Mouse (Mus musculus): ENCODE data around the gene Cd33. TPM values are rescaled to one million over a fixed set of nuclear protein-coding genes. Genes with fewer than 3 reads are reported as not detected.

Gene Cd33
- polyA plus RNA-seq (2015; fragmentation: Nextera tagmentation; extraction: Ambion mirVana) = 1.2 and 1.7 TPM in 2 replicates

DNA sequence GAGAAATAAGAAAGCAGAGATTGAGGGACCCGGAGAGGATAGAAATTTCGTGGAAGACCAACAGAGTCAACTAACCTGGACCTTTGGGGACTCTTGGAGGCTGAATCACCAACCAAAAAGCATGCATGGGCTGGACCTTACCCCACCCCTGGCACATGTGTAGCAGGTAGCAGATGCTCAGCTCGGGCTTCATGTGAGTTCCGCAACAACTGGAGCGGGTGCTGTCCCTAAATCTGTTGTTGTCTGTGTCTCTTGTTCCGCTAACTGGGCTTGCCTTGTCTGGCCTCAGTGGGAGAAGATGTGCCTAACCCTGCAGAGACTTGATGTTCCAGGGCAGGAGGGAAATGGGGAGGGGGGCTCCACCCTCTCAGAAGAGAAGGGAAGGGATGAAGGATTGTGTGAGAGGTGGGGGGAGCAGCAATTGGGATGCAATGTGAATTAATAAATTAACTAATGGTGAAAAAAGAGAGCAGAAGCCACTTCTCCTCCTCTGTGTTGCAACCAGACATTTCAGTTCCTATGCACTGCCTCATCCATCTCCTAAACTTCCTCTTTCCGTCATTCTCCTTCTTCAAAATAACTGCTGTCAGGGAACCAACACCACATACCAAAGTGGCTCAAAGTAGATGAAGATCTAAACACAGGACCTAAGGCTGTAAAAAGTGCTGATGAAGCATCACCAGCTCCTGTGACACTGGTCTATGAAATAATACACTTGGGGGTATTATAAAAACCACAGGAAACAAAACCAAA is at the start of gene Cd33:
Cd33 (minus strand) TSS at position 204 of the 753 bp plus-strand sequence.
- Histone ChIP-seq H3K27ac (no peak within 1 kb of the TSS), H3K9ac (no peak within 1 kb of the TSS), H3K4me2 (no peak within 1 kb of the TSS), H3K4me3 (no peak within 1 kb of the TSS), H3K9me3 (no peaks in the 10 kb centered on the region), H3K4me1 (no peaks in the 10 kb centered on the region), H3K27me3 (no peaks in the 10 kb centered on the region), H3K36me3 (no peaks in the 10 kb centered on the region)
- 72% methylated on average over 7 of the region's 7 CpGs for WGBS
- ATAC-seq (ENCODE audit: borderline replicate concordance, extremely low read depth, low FRiP score, low TSS enrichment) = no peak

DNA sequence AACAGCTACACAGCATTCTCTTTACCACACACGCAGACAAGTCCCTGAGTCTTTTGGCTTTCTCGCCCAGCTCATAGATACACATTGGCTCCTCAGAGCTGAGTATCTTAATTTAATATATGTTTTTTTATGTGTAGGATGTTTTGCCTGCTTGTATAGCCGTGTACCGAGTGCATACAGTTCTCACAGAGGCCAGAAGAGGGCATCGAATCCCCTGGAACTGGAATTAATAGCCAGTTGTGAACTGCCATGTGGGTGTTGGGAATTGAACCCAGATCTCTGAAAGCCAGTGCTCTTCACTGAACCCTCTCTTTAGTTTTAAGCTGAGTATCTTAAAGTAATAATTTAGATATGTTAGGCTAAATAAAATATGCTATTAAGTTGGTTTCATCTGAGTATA is 40.6 kb upstream of the Cd33 start:
- H3K36me3 ChIP-seq = peaks cover 59% of the 10 kb centered on the region
- no peak for ATAC-seq (ENCODE audit: borderline replicate concordance, extremely low read depth, low FRiP score, low TSS enrichment)
- no peak overlapping the region for H3K4me2 ChIP-seq
- no peaks in the 10 kb centered on the region for H3K27me3 ChIP-seq
- H3K27ac ChIP-seq = no peak overlapping the region
- H3K9me3 ChIP-seq = no peaks in the 10 kb centered on the region
- WGBS = 87% methylated on average over 5 of the region's 5 CpGs
- no peak overlapping the region for H3K4me3 ChIP-seq
- H3K4me1 ChIP-seq = peaks cover 10% of the 10 kb centered on the region
- H3K9ac ChIP-seq = no peak overlapping the region

DNA sequence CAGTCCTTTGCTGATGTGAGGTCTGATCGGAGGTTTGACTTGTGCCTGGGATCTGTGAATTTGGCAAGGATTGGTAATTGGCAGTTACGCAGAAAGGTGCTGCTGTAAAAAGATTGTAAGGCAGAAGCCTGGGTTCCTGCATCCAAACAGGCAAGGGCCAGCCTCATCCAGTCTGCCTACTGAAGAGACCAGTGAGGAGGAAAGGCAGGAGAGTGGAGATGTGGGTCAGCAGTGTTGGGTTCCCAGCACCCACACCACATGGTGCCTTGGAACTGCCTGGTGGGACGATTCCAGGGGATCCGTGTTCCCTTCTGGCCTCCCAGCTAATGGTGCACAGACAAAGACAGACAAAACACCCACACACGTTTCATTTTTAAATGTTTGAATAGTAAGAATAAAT is 36.3 kb upstream of the Cd33 start:
- H3K27ac ChIP-seq = no peak overlapping the region

DNA sequence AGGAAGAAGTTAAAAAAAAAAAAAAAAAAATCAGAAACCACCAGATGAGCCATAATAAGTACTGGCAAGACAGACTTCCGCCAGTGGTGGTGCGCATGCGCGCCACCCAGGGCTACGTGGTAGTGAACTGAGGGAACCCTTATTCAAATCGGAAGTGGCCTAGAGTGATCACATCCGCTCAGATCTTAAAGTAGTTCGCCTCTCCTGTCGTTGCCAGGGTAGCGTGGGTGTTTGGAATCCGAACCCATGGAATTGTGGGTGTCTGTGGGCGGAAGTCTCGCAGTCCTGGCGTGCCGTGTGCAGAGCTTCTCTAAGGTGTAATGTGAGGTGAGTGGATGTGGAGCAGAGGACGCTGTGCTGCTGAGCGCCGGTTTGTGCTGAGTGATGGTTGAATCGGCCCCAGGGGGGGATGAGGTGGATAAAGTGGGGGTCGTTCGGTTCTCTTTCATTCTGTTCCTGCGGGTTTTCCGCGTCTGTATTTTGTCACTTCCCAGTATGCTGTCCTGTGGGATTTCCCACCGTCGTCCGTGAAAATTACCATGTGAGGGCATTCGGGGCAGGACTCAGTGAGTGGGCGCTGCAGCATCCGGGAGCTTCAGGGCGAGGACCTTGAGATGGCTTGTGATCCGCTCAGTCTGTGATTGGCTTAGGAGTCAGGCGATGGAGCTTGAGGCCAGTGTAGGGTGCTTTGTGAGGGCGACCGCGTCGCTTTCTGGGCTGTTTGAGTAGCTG is 35.4 kb upstream of the Cd33 start, which contains the start of gene Zfp719:
Zfp719 (plus strand) TSS at position 171 of the 732 bp plus-strand sequence.
- Histone ChIP-seq H3K4me2 (peak within 1 kb of the TSS; percentile 63), H3K9ac (peak within 1 kb of the TSS; percentile 79), H3K27ac (peak within 1 kb of the TSS; percentile 90), H3K9me3 (no peaks in the 10 kb centered on the region), H3K27me3 (no peaks in the 10 kb centered on the region), H3K4me1 (peaks cover 10% of the 10 kb centered on the region), H3K4me3 (peak within 1 kb of the TSS; percentile 86), H3K36me3 (peaks cover 14% of the 10 kb centered on the region)
- under 1% methylated on average over 37 of the region's 37 CpGs for WGBS
- ATAC-seq (ENCODE audit: borderline replicate concordance, extremely low read depth, low FRiP score, low TSS enrichment) = peak; percentile 97

More for the DNA sequence above, 36.3 kb upstream of the Cd33 start:
- ATAC-seq (ENCODE audit: borderline replicate concordance, extremely low read depth, low FRiP score, low TSS enrichment) = no peak
- no peaks in the 10 kb centered on the region for H3K9me3 ChIP-seq
- H3K36me3 ChIP-seq = peaks cover 17% of the 10 kb centered on the region
- H3K4me1 ChIP-seq = peaks cover 10% of the 10 kb centered on the region
- H3K4me3 ChIP-seq = peak overlapping the region; percentile 86
- no peaks in the 10 kb centered on the region for H3K27me3 ChIP-seq
- H3K9ac ChIP-seq = peak overlapping the region; percentile 79
- WGBS = 53% methylated on average over 5 of the region's 5 CpGs
- H3K4me2 ChIP-seq = peak overlapping the region; percentile 63

DNA sequence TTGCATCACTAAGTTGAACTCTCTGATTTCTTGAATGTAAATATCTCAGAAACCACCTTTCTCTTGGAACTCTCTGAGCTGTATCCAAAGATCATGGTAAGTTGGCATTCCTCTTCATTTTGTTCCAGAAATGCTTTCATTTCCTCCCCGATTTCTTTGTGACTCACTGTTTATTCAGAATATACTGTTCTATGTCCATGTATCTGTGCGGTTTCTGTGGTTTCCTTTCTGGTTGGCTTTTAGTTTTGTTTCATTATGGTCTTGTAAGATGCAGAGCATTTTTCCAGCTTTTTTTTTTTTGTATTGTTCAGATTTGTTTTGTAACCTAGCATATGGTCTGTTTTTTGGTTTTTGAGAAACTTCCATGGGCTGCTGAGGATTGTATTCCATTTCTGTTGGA is 27.0 kb upstream of the Cd33 start:
- H3K36me3 ChIP-seq = peaks cover 73% of the 10 kb centered on the region

DNA sequence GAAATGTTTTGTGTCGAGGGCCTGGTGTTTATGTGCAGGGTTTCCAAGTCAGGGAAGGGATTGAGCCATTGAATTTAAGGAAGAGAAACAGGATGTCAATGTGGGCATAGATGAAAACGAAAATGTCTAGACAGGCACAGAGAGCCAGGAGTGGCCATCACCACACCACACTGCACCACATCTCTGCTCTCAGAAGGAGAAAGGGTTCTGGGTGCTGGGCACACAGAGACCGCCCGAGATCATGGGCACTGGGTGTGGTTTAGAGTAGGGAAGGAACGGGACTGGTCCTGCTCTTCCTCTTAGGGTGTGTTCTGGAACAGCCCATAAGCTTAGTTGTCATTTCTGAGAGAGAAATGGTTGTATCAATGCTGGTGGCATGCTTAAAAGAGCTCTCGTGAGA is 19.1 kb upstream of the Cd33 start:
- WGBS = 39% methylated on average over 6 of the region's 6 CpGs
- H3K4me3 ChIP-seq = peak overlapping the region; percentile 64
- H3K4me1 ChIP-seq = peaks cover 10% of the 10 kb centered on the region
- peak overlapping the region; percentile 72 for H3K4me2 ChIP-seq
- no peaks in the 10 kb centered on the region for H3K27me3 ChIP-seq
- H3K36me3 ChIP-seq = peaks cover 25% of the 10 kb centered on the region
- no peak for ATAC-seq (ENCODE audit: borderline replicate concordance, extremely low read depth, low FRiP score, low TSS enrichment)
- no peak overlapping the region for H3K27ac ChIP-seq
- no peaks in the 10 kb centered on the region for H3K9me3 ChIP-seq
- H3K9ac ChIP-seq = peak overlapping the region; percentile 69

More for the DNA sequence above, 27.0 kb upstream of the Cd33 start:
- no peaks in the 10 kb centered on the region for H3K4me1 ChIP-seq
- no peak overlapping the region for H3K4me2 ChIP-seq
- no peak overlapping the region for H3K4me3 ChIP-seq
- ATAC-seq (ENCODE audit: borderline replicate concordance, extremely low read depth, low FRiP score, low TSS enrichment) = no peak
- no peaks in the 10 kb centered on the region for H3K9me3 ChIP-seq
- 85% methylated on average over 2 of the region's 2 CpGs for WGBS
- H3K27ac ChIP-seq = no peak overlapping the region
- H3K27me3 ChIP-seq = no peaks in the 10 kb centered on the region
- no peak overlapping the region for H3K9ac ChIP-seq

DNA sequence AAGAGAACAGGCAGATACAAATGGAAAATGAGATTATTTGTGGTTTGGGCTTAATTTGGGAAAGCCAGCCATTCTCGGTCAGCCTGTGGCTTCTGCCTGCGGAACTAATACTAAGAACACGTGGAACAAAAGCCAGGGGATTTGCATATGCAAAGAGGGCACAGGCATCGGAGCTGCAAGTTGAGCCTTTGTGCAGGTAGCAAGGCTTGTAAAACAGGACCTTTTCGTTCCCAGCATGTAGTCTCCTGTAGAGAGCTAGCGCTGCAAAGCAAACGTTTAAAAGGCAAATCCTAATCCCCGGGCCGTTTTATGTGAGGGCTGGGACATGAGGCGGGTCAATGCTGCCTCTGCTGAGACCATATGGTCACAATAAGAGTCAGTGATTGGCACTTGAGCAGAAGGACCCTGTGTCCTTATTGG is 18.4 kb upstream of the Cd33 start:
- H3K36me3 ChIP-seq = peaks cover 19% of the 10 kb centered on the region
- peak overlapping the region; percentile 64 for H3K4me3 ChIP-seq
- ATAC-seq (ENCODE audit: borderline replicate concordance, extremely low read depth, low FRiP score, low TSS enrichment) = no peak
- peaks cover 10% of the 10 kb centered on the region for H3K4me1 ChIP-seq
- H3K27me3 ChIP-seq = no peaks in the 10 kb centered on the region
- peak overlapping the region; percentile 72 for H3K4me2 ChIP-seq
- peak overlapping the region; percentile 87 for H3K27ac ChIP-seq
- WGBS = under 1% methylated on average over 10 of the region's 10 CpGs
- no peaks in the 10 kb centered on the region for H3K9me3 ChIP-seq
- peak overlapping the region; percentile 69 for H3K9ac ChIP-seq

DNA sequence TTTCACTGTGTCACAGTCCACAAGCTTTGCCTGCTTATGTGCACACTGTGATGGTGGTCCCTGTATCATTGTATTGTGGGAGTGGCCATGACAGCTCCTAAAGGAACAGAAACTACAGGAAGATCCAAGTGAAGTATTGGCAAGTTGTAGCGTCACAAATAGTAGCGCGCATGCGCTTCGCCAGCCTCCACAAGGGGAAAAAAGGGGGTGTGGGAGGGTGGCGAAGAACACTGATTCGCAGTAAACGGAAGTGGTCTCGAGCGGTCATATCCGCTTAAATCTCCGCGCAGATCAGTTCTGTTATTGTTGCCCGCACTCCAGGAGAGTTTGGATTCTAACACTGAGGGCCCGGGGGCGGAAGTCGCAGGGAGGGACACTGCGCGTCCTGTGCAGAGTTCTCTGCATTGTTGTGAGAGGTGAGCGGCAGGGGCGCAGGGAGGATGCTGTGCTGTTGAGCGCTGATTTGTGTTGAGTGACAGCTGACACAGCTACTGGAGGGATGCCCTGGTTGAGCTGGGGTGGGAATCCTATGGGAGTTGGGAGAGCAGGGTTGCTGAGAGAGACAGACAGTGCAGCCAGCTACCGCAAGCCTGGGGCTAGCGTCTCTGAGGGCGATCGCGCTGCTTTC is 17.9 kb upstream of the Cd33 start, which contains the start of gene Zfp658:
Zfp658 (plus strand) TSS at position 251 of the 628 bp plus-strand sequence.
- H3K9ac ChIP-seq = peak within 1 kb of the TSS; percentile 69
- H3K4me2 ChIP-seq = peak within 1 kb of the TSS; percentile 72
- 0% methylated on average over 27 of the region's 27 CpGs for WGBS
- peak; percentile 85 for ATAC-seq (ENCODE audit: borderline replicate concordance, extremely low read depth, low FRiP score, low TSS enrichment)
- peak within 1 kb of the TSS; percentile 64 for H3K4me3 ChIP-seq
- H3K27ac ChIP-seq = peak within 1 kb of the TSS; percentile 87
- H3K9me3 ChIP-seq = no peaks in the 10 kb centered on the region
- H3K27me3 ChIP-seq = no peaks in the 10 kb centered on the region
- H3K4me1 ChIP-seq = peaks cover 10% of the 10 kb centered on the region
- peaks cover 13% of the 10 kb centered on the region for H3K36me3 ChIP-seq

DNA sequence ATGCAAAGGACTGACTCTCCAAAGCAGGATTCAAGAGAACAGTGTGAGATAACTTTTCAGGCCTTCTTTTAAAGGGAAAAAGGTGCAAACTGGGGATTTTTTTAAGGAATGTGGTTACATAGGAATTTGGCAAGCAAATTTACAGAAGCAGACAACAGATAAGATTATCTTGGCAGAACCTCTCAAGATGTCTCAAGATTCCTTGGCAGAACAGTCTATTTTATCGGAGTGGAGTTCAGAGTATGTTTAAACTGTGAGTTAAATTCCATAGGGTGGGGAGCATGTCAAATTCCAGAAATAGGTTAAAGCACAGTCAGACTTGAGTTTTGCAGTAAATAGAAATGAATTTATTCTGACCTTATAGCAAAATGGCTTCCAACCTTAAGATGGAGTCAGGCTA is 12.7 kb upstream of the Cd33 start:
- Histone ChIP-seq H3K4me1 (no peaks in the 10 kb centered on the region), H3K27me3 (no peaks in the 10 kb centered on the region), H3K27ac (no peak overlapping the region; the same call in 1 of the 2 replicates), H3K4me3 (no peak overlapping the region), H3K36me3 (no peaks in the 10 kb centered on the region), H3K9ac (no peak overlapping the region), H3K9me3 (no peaks in the 10 kb centered on the region), H3K4me2 (no peak overlapping the region)
- no peak for ATAC-seq (ENCODE audit: borderline replicate concordance, extremely low read depth, low FRiP score, low TSS enrichment)
- 10% methylated on average over 1 of the region's 1 CpGs for WGBS

DNA sequence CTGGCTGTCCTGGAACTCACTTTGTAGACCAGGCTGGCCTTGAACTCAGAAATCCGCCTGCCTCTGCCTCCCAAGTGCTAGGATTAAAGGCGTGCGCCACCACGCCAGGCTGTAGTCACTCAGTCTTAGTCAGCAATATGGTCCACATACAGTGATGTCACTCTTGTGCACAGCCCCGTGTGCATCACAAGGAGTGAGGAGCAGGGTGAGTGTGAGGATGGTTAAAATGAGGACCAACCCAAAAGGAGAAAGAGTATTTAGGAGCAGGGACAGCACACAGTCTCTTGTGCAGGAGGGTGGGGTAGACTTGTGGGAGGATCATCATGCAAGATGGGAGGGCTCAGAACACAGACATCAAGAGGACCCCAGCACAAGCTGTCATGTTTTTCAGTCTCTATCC is 11.1 kb upstream of the Cd33 start:
- WGBS = 84% methylated on average over 5 of the region's 5 CpGs
- H3K9me3 ChIP-seq = no peaks in the 10 kb centered on the region
- no peak overlapping the region for H3K9ac ChIP-seq
- no peak overlapping the region for H3K4me3 ChIP-seq
- no peak overlapping the region for H3K4me2 ChIP-seq
- no peak for ATAC-seq (ENCODE audit: borderline replicate concordance, extremely low read depth, low FRiP score, low TSS enrichment)
- H3K27me3 ChIP-seq = no peaks in the 10 kb centered on the region
- no peaks in the 10 kb centered on the region for H3K36me3 ChIP-seq
- H3K4me1 ChIP-seq = no peaks in the 10 kb centered on the region
- H3K27ac ChIP-seq = no peak overlapping the region

DNA sequence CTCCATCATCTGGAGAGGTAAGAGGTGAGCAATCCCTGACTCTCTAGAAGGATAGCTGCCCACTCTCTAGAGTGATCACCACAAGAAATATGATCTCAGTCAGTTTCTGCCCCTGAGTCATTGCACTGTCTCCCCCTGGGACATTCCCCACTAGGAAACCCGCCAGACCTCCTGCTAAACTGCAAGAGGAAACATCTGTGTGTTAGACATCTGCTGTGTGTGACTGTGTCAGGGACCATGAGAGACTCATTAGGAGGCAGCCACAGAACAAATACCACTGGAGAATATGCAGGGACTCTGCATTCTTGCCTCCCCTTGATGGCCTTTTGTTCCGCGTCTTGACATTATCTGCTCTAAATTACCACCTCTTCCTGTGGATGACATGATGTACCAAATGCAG is 10.3 kb upstream of the Cd33 start:
- Histone ChIP-seq H3K4me1 (no peaks in the 10 kb centered on the region), H3K9ac (no peak overlapping the region), H3K36me3 (no peaks in the 10 kb centered on the region), H3K4me3 (no peak overlapping the region), H3K27ac (no peak overlapping the region), H3K4me2 (no peak overlapping the region), H3K9me3 (no peaks in the 10 kb centered on the region), H3K27me3 (no peaks in the 10 kb centered on the region)
- ATAC-seq (ENCODE audit: borderline replicate concordance, extremely low read depth, low FRiP score, low TSS enrichment) = no peak
- 53% methylated on average over 3 of the region's 3 CpGs for WGBS
